Mouse (Mus musculus): ENCODE measurements around the gene Fgfbp1. TPM values are rescaled to one million over a fixed set of nuclear protein-coding genes. Genes with fewer than 3 reads are reported as not detected.

Gene Fgfbp1
- total and polyA plus RNA-seq, 2 experiments, result not detected

DNA sequence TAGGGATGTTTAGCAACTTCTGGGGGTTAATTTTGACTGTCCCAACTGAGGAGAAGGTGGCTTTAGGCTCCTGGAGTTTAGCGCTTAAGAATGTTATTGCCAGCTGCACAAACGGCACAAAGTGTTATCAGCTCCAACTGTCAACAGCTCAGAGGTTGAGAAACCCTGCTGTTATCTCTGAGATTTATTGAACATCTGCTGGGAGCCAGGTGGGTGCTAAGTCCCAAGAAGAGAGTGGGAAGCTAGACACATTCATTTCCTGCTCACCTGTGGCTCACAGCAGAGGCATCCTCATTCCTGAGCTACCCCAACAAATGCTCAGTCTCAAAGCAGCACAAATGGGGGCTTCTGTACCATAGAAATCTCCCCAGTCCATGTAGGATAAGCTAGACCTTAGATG, 10.4 kb downstream of the Fgfbp1 start:
- Histone ChIP-seq H3K79me2 (ENCODE audit: control insufficient read depth, insufficient read depth, low read length) (no peaks in the 10 kb centered on the region), H3K36me3 (ENCODE audit: control insufficient read depth, insufficient read depth, low read length) (no peaks in the 10 kb centered on the region), H3K27me3 (ENCODE audit: control insufficient read depth, insufficient read depth, low read length) (no peaks in the 10 kb centered on the region), H3K4me3 (ENCODE audit: insufficient read depth, low read depth, low read length) (no peak overlapping the region), H3K9ac (ENCODE audit: low read depth, low read length) (no peak overlapping the region), H3K4me1 (ENCODE audit: control insufficient read depth, insufficient read depth, low read length) (peaks cover 9% of the 10 kb centered on the region), H3K27ac (replicated peaks; ENCODE audit: insufficient read depth, low read depth, low read length) (no peak overlapping the region)
- peak; percentile 81 for DNase-seq (ENCODE audit: extremely low read depth, low read depth, low spot score)
- TF ChIP-seq CTCF (IDR thresholded peaks at IDR 0.05; ENCODE audit: low read depth, low read length) (no peak), POLR2A (IDR thresholded peaks at IDR 0.05; ENCODE audit: extremely low read depth, insufficient read depth, low read length) (no peak)
- 11% methylated on average over 2 of the region's 2 CpGs for WGBS

DNA sequence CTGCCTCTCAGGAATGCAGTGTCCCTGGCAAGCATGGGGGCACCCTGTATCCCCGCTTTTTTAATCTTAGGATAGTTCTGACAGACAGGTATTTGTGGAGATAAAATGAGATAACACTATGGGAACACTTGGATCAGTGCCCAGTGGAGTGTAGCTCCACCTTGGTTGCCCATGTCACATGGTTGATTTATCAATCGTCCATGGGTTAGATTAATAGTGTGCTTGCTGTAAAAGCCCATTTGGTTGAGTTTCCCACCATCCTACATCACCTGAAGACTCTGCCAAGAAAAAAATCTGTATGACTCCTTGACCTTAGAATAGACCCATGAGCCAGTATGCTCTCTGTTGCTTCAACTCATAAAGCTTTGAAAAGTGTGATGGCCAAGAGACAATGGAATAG, 11.0 kb downstream of the Fgfbp1 start:
- WGBS, result 18% methylated on average over 2 of the region's 2 CpGs

DNA sequence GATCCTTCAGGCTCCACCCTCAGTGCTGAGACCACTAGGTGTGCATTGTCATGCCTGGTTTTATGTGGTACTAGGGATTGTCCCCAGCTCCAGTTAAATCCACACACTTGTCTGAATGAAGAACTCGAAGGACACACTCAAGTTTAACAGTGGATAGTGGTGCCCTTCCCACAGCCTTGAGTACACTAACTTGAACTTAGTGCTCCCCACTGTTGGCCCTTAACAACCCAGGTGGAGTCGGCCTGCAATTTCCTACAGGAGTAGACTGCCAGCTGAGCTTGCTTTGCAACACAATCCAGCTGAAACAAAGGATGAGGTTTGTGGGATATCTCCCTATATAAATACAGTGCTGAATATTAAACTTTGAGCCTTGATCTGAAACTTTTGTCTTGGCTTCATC, 12.9 kb downstream of the Fgfbp1 start:
- H3K36me3 ChIP-seq (ENCODE audit: control insufficient read depth, insufficient read depth, low read length), result no peaks in the 10 kb centered on the region
- no peak overlapping the region for H3K9ac ChIP-seq (ENCODE audit: low read depth, low read length)
- H3K4me3 ChIP-seq (ENCODE audit: insufficient read depth, low read depth, low read length), result no peak overlapping the region
- no peaks in the 10 kb centered on the region for H3K27me3 ChIP-seq (ENCODE audit: control insufficient read depth, insufficient read depth, low read length)
- peaks cover 9% of the 10 kb centered on the region for H3K4me1 ChIP-seq (ENCODE audit: control insufficient read depth, insufficient read depth, low read length)
- H3K27ac ChIP-seq (replicated peaks; ENCODE audit: insufficient read depth, low read depth, low read length), result no peak overlapping the region
- TF ChIP-seq CTCF (IDR thresholded peaks at IDR 0.05; ENCODE audit: low read depth, low read length) (no peak), POLR2A (IDR thresholded peaks at IDR 0.05; ENCODE audit: extremely low read depth, insufficient read depth, low read length) (no peak)
- WGBS, result 74% methylated on average over 2 of the region's 2 CpGs
- no peak for DNase-seq (ENCODE audit: extremely low read depth, low read depth, low spot score)
- no peaks in the 10 kb centered on the region for H3K79me2 ChIP-seq (ENCODE audit: control insufficient read depth, insufficient read depth, low read length)

More for the DNA sequence above, 11.0 kb downstream of the Fgfbp1 start:
- H3K27me3 ChIP-seq (ENCODE audit: control insufficient read depth, insufficient read depth, low read length), result no peaks in the 10 kb centered on the region
- no peak overlapping the region for H3K27ac ChIP-seq (replicated peaks; ENCODE audit: insufficient read depth, low read depth, low read length)
- peak; percentile 49 for DNase-seq (ENCODE audit: extremely low read depth, low read depth, low spot score)
- H3K9ac ChIP-seq (ENCODE audit: low read depth, low read length), result no peak overlapping the region
- H3K4me3 ChIP-seq (ENCODE audit: insufficient read depth, low read depth, low read length), result no peak overlapping the region
- no peaks in the 10 kb centered on the region for H3K79me2 ChIP-seq (ENCODE audit: control insufficient read depth, insufficient read depth, low read length)
- no peak for TF ChIP-seq CTCF (IDR thresholded peaks at IDR 0.05; ENCODE audit: low read depth, low read length)
- no peak for TF ChIP-seq POLR2A (IDR thresholded peaks at IDR 0.05; ENCODE audit: extremely low read depth, insufficient read depth, low read length)
- no peaks in the 10 kb centered on the region for H3K36me3 ChIP-seq (ENCODE audit: control insufficient read depth, insufficient read depth, low read length)
- H3K4me1 ChIP-seq (ENCODE audit: control insufficient read depth, insufficient read depth, low read length), result peaks cover 9% of the 10 kb centered on the region

DNA sequence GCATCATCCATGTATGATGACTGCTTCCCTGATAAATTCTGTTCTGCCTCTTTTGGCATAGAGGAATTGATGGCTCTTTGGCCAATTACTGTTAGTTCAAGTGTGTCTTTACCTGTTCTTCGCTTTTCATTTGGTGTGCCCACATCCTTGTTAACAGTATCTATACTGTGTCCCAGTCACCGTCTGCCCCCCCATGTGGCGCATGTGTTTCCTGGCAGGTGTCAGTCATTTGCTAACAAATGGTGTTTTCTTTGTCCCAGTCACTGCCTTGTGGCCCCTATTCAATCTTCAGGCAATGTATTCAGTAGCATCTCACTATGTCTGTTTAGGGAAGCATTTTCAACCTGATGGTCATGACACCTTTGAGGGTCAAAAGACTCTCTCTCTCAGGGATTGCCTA, 20.5 kb downstream of the Fgfbp1 start:
- no peak for DNase-seq (ENCODE audit: extremely low read depth, low read depth, low spot score)
- Histone ChIP-seq H3K79me2 (ENCODE audit: control insufficient read depth, insufficient read depth, low read length) (no peaks in the 10 kb centered on the region), H3K4me3 (ENCODE audit: insufficient read depth, low read depth, low read length) (no peak overlapping the region), H3K27ac (replicated peaks; ENCODE audit: insufficient read depth, low read depth, low read length) (no peak overlapping the region), H3K36me3 (ENCODE audit: control insufficient read depth, insufficient read depth, low read length) (no peaks in the 10 kb centered on the region), H3K4me1 (ENCODE audit: control insufficient read depth, insufficient read depth, low read length) (no peaks in the 10 kb centered on the region), H3K27me3 (ENCODE audit: control insufficient read depth, insufficient read depth, low read length) (no peaks in the 10 kb centered on the region), H3K9ac (ENCODE audit: low read depth, low read length) (no peak overlapping the region)
- 88% methylated on average over 3 of the region's 3 CpGs for WGBS
- TF ChIP-seq POLR2A (IDR thresholded peaks at IDR 0.05; ENCODE audit: extremely low read depth, insufficient read depth, low read length) (no peak), CTCF (IDR thresholded peaks at IDR 0.05; ENCODE audit: low read depth, low read length) (no peak)

DNA sequence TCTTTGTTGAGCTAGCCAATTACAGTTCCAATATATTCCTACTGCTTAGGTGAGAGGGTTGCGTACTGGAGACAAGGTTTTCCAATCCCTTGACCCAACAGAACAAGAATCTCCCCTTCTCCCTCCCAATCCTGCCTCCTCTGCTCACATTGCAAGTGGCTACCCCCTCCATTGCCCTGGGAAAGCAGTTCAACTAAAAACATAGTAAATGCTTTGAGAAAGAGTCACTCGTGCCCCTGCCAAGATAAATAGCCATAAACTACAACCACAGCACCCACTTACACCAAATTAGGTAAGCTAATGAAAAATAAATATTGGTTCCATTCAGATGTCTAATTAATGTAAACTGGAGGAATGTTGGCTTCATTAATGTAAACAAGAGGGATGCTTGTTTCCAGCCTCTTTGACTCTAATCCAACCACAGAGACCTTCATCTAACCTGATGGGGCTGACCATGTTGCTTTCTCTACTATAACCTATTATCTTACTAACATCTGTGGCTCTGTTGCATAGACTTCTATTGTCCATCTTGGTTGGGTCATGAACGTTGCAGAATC, 21.6 kb downstream of the Fgfbp1 start:
- H3K79me2 ChIP-seq (ENCODE audit: control insufficient read depth, insufficient read depth, low read length), result no peaks in the 10 kb centered on the region
- H3K27me3 ChIP-seq (ENCODE audit: control insufficient read depth, insufficient read depth, low read length), result no peaks in the 10 kb centered on the region
- H3K36me3 ChIP-seq (ENCODE audit: control insufficient read depth, insufficient read depth, low read length), result no peaks in the 10 kb centered on the region
- no peaks in the 10 kb centered on the region for H3K4me1 ChIP-seq (ENCODE audit: control insufficient read depth, insufficient read depth, low read length)
- no peak for DNase-seq (ENCODE audit: extremely low read depth, low read depth, low spot score)
- no peak overlapping the region for H3K9ac ChIP-seq (ENCODE audit: low read depth, low read length)
- no peak overlapping the region for H3K4me3 ChIP-seq (ENCODE audit: insufficient read depth, low read depth, low read length)
- TF ChIP-seq POLR2A (IDR thresholded peaks at IDR 0.05; ENCODE audit: extremely low read depth, insufficient read depth, low read length), result no peak
- no peak for TF ChIP-seq CTCF (IDR thresholded peaks at IDR 0.05; ENCODE audit: low read depth, low read length)
- H3K27ac ChIP-seq (replicated peaks; ENCODE audit: insufficient read depth, low read depth, low read length), result no peak overlapping the region
- 76% methylated on average over 3 of the region's 3 CpGs for WGBS

DNA sequence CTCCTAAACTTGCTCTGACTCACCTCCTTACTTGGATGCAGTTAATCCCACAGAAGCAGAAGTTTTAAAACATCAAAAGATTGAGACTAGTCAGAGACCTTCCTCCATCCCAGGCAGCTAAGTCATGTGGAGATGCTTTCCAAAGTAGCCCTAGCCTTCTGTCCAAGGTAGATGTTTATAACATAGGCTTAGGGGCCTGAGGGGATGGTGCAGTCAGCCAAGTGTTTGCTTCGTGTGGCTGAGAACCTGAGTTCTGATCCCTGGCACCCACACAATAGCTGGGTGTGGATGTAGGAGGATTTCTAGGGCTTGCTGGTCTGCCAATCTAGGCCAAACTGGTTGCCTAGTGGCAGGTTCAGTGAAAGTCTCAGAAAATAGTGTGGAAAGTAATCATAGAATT, 28.3 kb downstream of the Fgfbp1 start:
- H3K27me3 ChIP-seq (ENCODE audit: control insufficient read depth, insufficient read depth, low read length), result no peaks in the 10 kb centered on the region
- no peak overlapping the region for H3K4me3 ChIP-seq (ENCODE audit: insufficient read depth, low read depth, low read length)
- 89% methylated on average over 1 of the region's 1 CpGs for WGBS
- no peaks in the 10 kb centered on the region for H3K36me3 ChIP-seq (ENCODE audit: control insufficient read depth, insufficient read depth, low read length)
- no peak overlapping the region for H3K27ac ChIP-seq (replicated peaks; ENCODE audit: insufficient read depth, low read depth, low read length)
- no peak for DNase-seq (ENCODE audit: extremely low read depth, low read depth, low spot score)
- H3K9ac ChIP-seq (ENCODE audit: low read depth, low read length), result no peak overlapping the region
- H3K79me2 ChIP-seq (ENCODE audit: control insufficient read depth, insufficient read depth, low read length), result no peaks in the 10 kb centered on the region
- no peaks in the 10 kb centered on the region for H3K4me1 ChIP-seq (ENCODE audit: control insufficient read depth, insufficient read depth, low read length)
- TF ChIP-seq CTCF (IDR thresholded peaks at IDR 0.05; ENCODE audit: low read depth, low read length) (no peak), POLR2A (IDR thresholded peaks at IDR 0.05; ENCODE audit: extremely low read depth, insufficient read depth, low read length) (no peak)
